Mouse (Mus musculus) spleen, adult 10 weeks (tissue): Measurements from ENCODE around the gene Pgam5. TPM values are rescaled to one million over a fixed set of nuclear protein-coding genes. Genes with fewer than 3 reads are reported as not detected.

Experiments used
- polyA plus RNA-seq: library from polyadenylated mRNA; stranded (reverse); fragments of 350-450 nt; fragmentation: Illumina TruSeq; extraction: RNeasy Lipid Tissue Mini Kit (QIAGEN cat#74804); gene quantifications from one replicate; pipeline ENCODE4 v1.2.3, GENCODE M21; 2015; ENCODE audit warnings: low replicate concordance; ENCODE audit not compliant: insufficient read depth

The Pgam5 gene
- 38.6 TPM for polyA plus RNA-seq

GRCm38 (mm10) chr5:110269141-110270101, at the start of gene Pgam5:
Gene Pgam5, minus strand, starts transcription at chr5:110269913.

GRCm38 (mm10) chr5:110285770-110286445, 16.2 kb upstream of the Pgam5 start, which contains the start of the genes Pxmp2 and Pole:
Gene Pxmp2, minus strand, starts transcription at chr5:110286186.
Gene Pole, plus strand, starts transcription at chr5:110286306.

GRCm38 (mm10) chr5:110230780-110231461, 38.8 kb downstream of the Pgam5 start, which contains the start of gene Ankle2:
Gene Ankle2, plus strand, starts transcription at chr5:110231004.

Other genes with a start within 250 kb of the Pgam5 start
- 13.7 TPM for gene Gm17655, start 197.4 kb downstream of the Pgam5 start, polyA plus RNA-seq
- 3.2 TPM for gene Gm35315, start 175.5 kb downstream of the Pgam5 start, polyA plus RNA-seq
- 0.14 TPM for gene Plcxd1, start 169.9 kb downstream of the Pgam5 start, polyA plus RNA-seq
- gene Gtpbp6, start 161.7 kb downstream of the Pgam5 start, polyA plus RNA-seq: 7.2 TPM
- 9.9 TPM for gene Zfp605, start 159.8 kb downstream of the Pgam5 start, polyA plus RNA-seq
- 75.2 TPM for gene Chfr, start 134.1 kb downstream of the Pgam5 start, polyA plus RNA-seq
- gene Golga3, start 93.2 kb downstream of the Pgam5 start, polyA plus RNA-seq: 23.6 TPM
- gene Ankle2, start 38.9 kb downstream of the Pgam5 start, polyA plus RNA-seq: 68.9 TPM
- gene Pxmp2, start 16.3 kb upstream of the Pgam5 start, polyA plus RNA-seq: 3.8 TPM
- gene Pole, start 16.4 kb upstream of the Pgam5 start, polyA plus RNA-seq: 14.2 TPM
- gene P2rx2, start 73.3 kb upstream of the Pgam5 start, polyA plus RNA-seq: 0.52 TPM
- gene Lrcol1, start 74.8 kb upstream of the Pgam5 start, polyA plus RNA-seq: not detected
- 14.7 TPM for gene Fbrsl1, start 178.6 kb upstream of the Pgam5 start, polyA plus RNA-seq